Mouse (Mus musculus) intestine, embryonic 15.5 days (tissue): ENCODE measurements around the gene Krtap1-4. TPM values are rescaled to one million over a fixed set of nuclear protein-coding genes. Genes with fewer than 3 reads are reported as not detected.

ENCODE experiments used
- polyA plus RNA-seq: library from polyadenylated mRNA; unstranded; fragments of >200 nt; fragmentation: Nextera tagmentation; extraction: Ambion mirVana; gene quantifications from 2 replicates; pipeline ENCODE4 v1.2.1, GENCODE M21; 2015

Gene Krtap1-4
- polyA plus RNA-seq, 1 experiment from 2014 or later, result not detected

Other genes with a start within 250 kb of the Krtap1-4 start
- 0.11 TPM in 1 of 2 replicates, not detected in the other for gene Krt26, start 245.7 kb downstream of the Krtap1-4 start, polyA plus RNA-seq
- not detected in 2 replicates for gene Krt27, start 232.6 kb downstream of the Krtap1-4 start, polyA plus RNA-seq
- gene Krt28, start 208.8 kb downstream of the Krtap1-4 start, polyA plus RNA-seq, result 0.09 TPM in 1 of 2 replicates, not detected in the other
- 18.3 and 21.2 TPM in 2 replicates for gene Krt10, start 194.3 kb downstream of the Krtap1-4 start, polyA plus RNA-seq
- not detected in 2 replicates for gene Krt12, start 161.4 kb downstream of the Krtap1-4 start, polyA plus RNA-seq
- gene Krt20, start 145.5 kb downstream of the Krtap1-4 start, polyA plus RNA-seq, result 64.3 and 72.9 TPM in 2 replicates
- gene Krt23, start 90.5 kb downstream of the Krtap1-4 start, polyA plus RNA-seq, result 12.2 and 13.1 TPM in 2 replicates
- gene Krt39, start 62.3 kb downstream of the Krtap1-4 start, polyA plus RNA-seq, result not detected in 2 replicates
- gene Krt40, start 40.5 kb downstream of the Krtap1-4 start, polyA plus RNA-seq, result not detected in 2 replicates
- gene Krtap3-3, start 32.8 kb downstream of the Krtap1-4 start, polyA plus RNA-seq, result not detected in 2 replicates
- gene Krtap3-2, start 26.8 kb downstream of the Krtap1-4 start, polyA plus RNA-seq, result not detected in 2 replicates
- not detected in 2 replicates for gene Gm11939, start 24.2 kb downstream of the Krtap1-4 start, polyA plus RNA-seq
- 0.30 TPM in 1 of 2 replicates, not detected in the other for gene Krtap3-1, start 17.0 kb downstream of the Krtap1-4 start, polyA plus RNA-seq
- not detected in 2 replicates for gene Krtap1-5, start 2.6 kb downstream of the Krtap1-4 start, polyA plus RNA-seq
- gene Krtap1-3, start 7.7 kb upstream of the Krtap1-4 start, polyA plus RNA-seq, result not detected in 2 replicates
- not detected in 2 replicates for gene Krtap9-3, start 14.5 kb upstream of the Krtap1-4 start, polyA plus RNA-seq
- not detected in 2 replicates for gene Gm11938, start 19.7 kb upstream of the Krtap1-4 start, polyA plus RNA-seq
- gene Gm11937, start 26.5 kb upstream of the Krtap1-4 start, polyA plus RNA-seq, result not detected in 2 replicates
- not detected in 2 replicates for gene Krtap2-4, start 31.2 kb upstream of the Krtap1-4 start, polyA plus RNA-seq
- not detected in 2 replicates for gene Gm11562, start 36.8 kb upstream of the Krtap1-4 start, polyA plus RNA-seq
- gene Krtap4-1, start 44.6 kb upstream of the Krtap1-4 start, polyA plus RNA-seq, result not detected in 2 replicates
- not detected in 2 replicates for gene Krtap4-2, start 51.4 kb upstream of the Krtap1-4 start, polyA plus RNA-seq
- gene Krtap4-7, start 60.4 kb upstream of the Krtap1-4 start, polyA plus RNA-seq, result not detected in 2 replicates
- not detected in 2 replicates for gene Gm11555, start 66.6 kb upstream of the Krtap1-4 start, polyA plus RNA-seq
- not detected in 2 replicates for gene Gm11563, start 75.3 kb upstream of the Krtap1-4 start, polyA plus RNA-seq
- gene Krtap4-6, start 82.3 kb upstream of the Krtap1-4 start, polyA plus RNA-seq, result not detected in 2 replicates
- gene Gm14190, start 107.1 kb upstream of the Krtap1-4 start, polyA plus RNA-seq, result not detected in 2 replicates
- not detected in 2 replicates for gene Gm14180, start 150.6 kb upstream of the Krtap1-4 start, polyA plus RNA-seq
- not detected in 2 replicates for gene Gm11595, start 189.3 kb upstream of the Krtap1-4 start, polyA plus RNA-seq
- not detected in 2 replicates for gene Krtap4-8, start 197.1 kb upstream of the Krtap1-4 start, polyA plus RNA-seq
- not detected in 2 replicates for gene Krtap4-9, start 201.5 kb upstream of the Krtap1-4 start, polyA plus RNA-seq
- not detected in 2 replicates for gene Gm11596, start 209.8 kb upstream of the Krtap1-4 start, polyA plus RNA-seq
- gene Gm11569, start 215.3 kb upstream of the Krtap1-4 start, polyA plus RNA-seq, result not detected in 2 replicates
- gene Gm11554, start 220.8 kb upstream of the Krtap1-4 start, polyA plus RNA-seq, result not detected in 2 replicates
- gene Krtap4-13, start 226.2 kb upstream of the Krtap1-4 start, polyA plus RNA-seq, result not detected in 2 replicates
- not detected in 2 replicates for gene Gm11564, start 232.0 kb upstream of the Krtap1-4 start, polyA plus RNA-seq